Mouse (Mus musculus) kidney, embryonic 14.5 days (tissue): Measurements from ENCODE around the gene Olfr394. TPM values are rescaled to one million over a fixed set of nuclear protein-coding genes. Genes with fewer than 3 reads are reported as not detected.
"Not testable (repeated sequence)": the region's sequence is repeated elsewhere in the genome, so short reads cannot be mapped to it uniquely, and the experiment has no call there.

Experiments
- ATAC-seq: fragments of 200-750 bp; cut with Nextera tagmentation; 2 replicates; pipeline ENCODE4 v1.8.0; 2017; ENCODE audit warnings: moderate number of reproducible peaks, mild to moderate bottlenecking, moderate TSS enrichment, moderate library complexity; ENCODE audit not compliant: low FRiP score, low TSS enrichment
- H3K27ac ChIP-seq: fragments of 300-500 bp; sonication (generic); 2 replicates; pipeline ENCODE4 v1.5.1; 2014; ENCODE audit warnings: low read depth, mild to moderate bottlenecking, low read length, moderate library complexity, mixed read lengths
- H3K27me3 ChIP-seq: fragments of 300-500 bp; sonication (generic); 2 replicates; pipeline ENCODE4 v1.6.1; 2014; ENCODE audit warnings: mild to moderate bottlenecking, low read length; ENCODE audit not compliant: control insufficient read depth, insufficient read depth
- H3K36me3 ChIP-seq: fragments of 300-500 bp; sonication (generic); 2 replicates; pipeline ENCODE4 v1.6.1; 2014; ENCODE audit warnings: low read length, mixed read lengths; ENCODE audit not compliant: control insufficient read depth, insufficient read depth
- H3K4me1 ChIP-seq: fragments of 300-500 bp; sonication (generic); 2 replicates; pipeline ENCODE4 v1.6.1; 2014; ENCODE audit warnings: low read length, mixed read lengths; ENCODE audit not compliant: control insufficient read depth, insufficient read depth
- H3K4me2 ChIP-seq: fragments of 300-500 bp; sonication (generic); replicated peaks from 2 replicates; pipeline ENCODE4 v1.6.1; 2014; ENCODE audit warnings: low read depth, mild to moderate bottlenecking, low read length
- H3K4me3 ChIP-seq: fragments of 300-500 bp; sonication (generic); 2 replicates; pipeline ENCODE4 v1.5.1; 2014; ENCODE audit warnings: mild to moderate bottlenecking, low read length
- H3K9ac ChIP-seq: fragments of 300-500 bp; sonication (generic); 2 replicates; pipeline ENCODE4 v1.6.1; 2014; ENCODE audit warnings: low read depth, mild to moderate bottlenecking, low read length, moderate library complexity
- H3K9me3 ChIP-seq: fragments of 300-500 bp; sonication (generic); 2 replicates; pipeline ENCODE4 v1.6.1; 2016; ENCODE audit warnings: low read length; ENCODE audit not compliant: control insufficient read depth
- WGBS: fragments of 180-500 bp; shearing (Covaris S2); extraction: QIAGEN DNeasy Blood & Tissue Kit; methylation state at CpG from one replicate; pipeline ENCODE4 v1.1.7; 2014; 5-methylcytosine and 5-hydroxymethylcytosine counted together
- polyA plus RNA-seq: library from polyadenylated mRNA; unstranded; fragments of >200 nt; fragmentation: Nextera tagmentation; extraction: Ambion mirVana; gene quantifications from 2 replicates; pipeline ENCODE4 v1.2.1, GENCODE M21; 2014

The Olfr394 gene
- not detected in 2 replicates for polyA plus RNA-seq

- ATAC-seq, result no peak
- H3K27ac ChIP-seq, result no peak within 1 kb of the TSS
- no peaks in the 10 kb centered on the region for H3K36me3 ChIP-seq
- H3K9me3 ChIP-seq, result no peaks in the 10 kb centered on the region
- no peak within 1 kb of the TSS for H3K4me3 ChIP-seq
- 96% methylated on average over 1 of the region's 1 CpGs for WGBS
- H3K4me2 ChIP-seq, result no peak within 1 kb of the TSS
- H3K9ac ChIP-seq, result no peak within 1 kb of the TSS
- H3K4me1 ChIP-seq, result no peaks in the 10 kb centered on the region
- no peaks in the 10 kb centered on the region for H3K27me3 ChIP-seq
These were observed at the start of gene Olfr394 for GRCm38 (mm10) chr11:73890671-73891070. Gene Olfr394 (minus strand): TSS chr11:73890771.

GRCm38 (mm10) chr11:73936377-73936776, 45.8 kb upstream of the Olfr394 start, which contains the start of gene Olfr23:
Gene Olfr23 (plus strand): TSS chr11:73936677.
- no peak within 1 kb of the TSS for H3K4me3 ChIP-seq
- no peaks in the 10 kb centered on the region for H3K9me3 ChIP-seq
- no peaks in the 10 kb centered on the region for H3K36me3 ChIP-seq
- H3K4me2 ChIP-seq, result no peak within 1 kb of the TSS
- H3K4me1 ChIP-seq, result no peaks in the 10 kb centered on the region
- H3K27me3 ChIP-seq, result no peaks in the 10 kb centered on the region
- ATAC-seq, result no peak
- H3K27ac ChIP-seq, result no peak within 1 kb of the TSS
- H3K9ac ChIP-seq, result no peak within 1 kb of the TSS

GRCm38 (mm10) chr11:73909199-73909598, 18.6 kb upstream of the Olfr394 start, which contains the start of gene Olfr395:
Gene Olfr395 (minus strand): TSS chr11:73909299.
- H3K27ac ChIP-seq, H3K4me1 ChIP-seq, H3K27me3 ChIP-seq, ATAC-seq, H3K4me2 ChIP-seq, H3K4me3 ChIP-seq, H3K9me3 ChIP-seq, H3K9ac ChIP-seq, H3K36me3 ChIP-seq: not testable (repeated sequence)
- 80% methylated on average over 4 of the region's 4 CpGs for WGBS

GRCm38 (mm10) chr11:73851354-73851753, 39.2 kb downstream of the Olfr394 start, which contains the start of gene Olfr393:
Gene Olfr393 (minus strand): TSS chr11:73851454.
- no peak within 1 kb of the TSS for H3K4me3 ChIP-seq
- H3K27ac ChIP-seq, result no peak within 1 kb of the TSS
- H3K36me3 ChIP-seq, result no peaks in the 10 kb centered on the region
- no peak within 1 kb of the TSS for H3K4me2 ChIP-seq
- H3K4me1 ChIP-seq, result no peaks in the 10 kb centered on the region
- H3K27me3 ChIP-seq, result no peaks in the 10 kb centered on the region
- no peaks in the 10 kb centered on the region for H3K9me3 ChIP-seq
- no peak within 1 kb of the TSS for H3K9ac ChIP-seq
- no peak for ATAC-seq

Other genes starting within 250 kb of the Olfr394 start
- not detected in 2 replicates for gene Zfp735, start 202.0 kb downstream of the Olfr394 start, polyA plus RNA-seq
- not detected in 2 replicates for gene Olfr389, start 110.1 kb downstream of the Olfr394 start, polyA plus RNA-seq
- gene Olfr390, start 107.8 kb downstream of the Olfr394 start, polyA plus RNA-seq, result not detected in 2 replicates
- gene Olfr391-ps, start 87.7 kb downstream of the Olfr394 start, polyA plus RNA-seq, result not detected in 2 replicates
- gene Olfr392, start 73.7 kb downstream of the Olfr394 start, polyA plus RNA-seq, result not detected in 2 replicates
- not detected in 2 replicates for gene Olfr393, start 39.3 kb downstream of the Olfr394 start, polyA plus RNA-seq
- not detected in 2 replicates for gene Olfr395, start 18.5 kb upstream of the Olfr394 start, polyA plus RNA-seq
- gene Olfr23, start 45.9 kb upstream of the Olfr394 start, polyA plus RNA-seq, result not detected in 2 replicates
- not detected in 2 replicates for gene Olfr397, start 70.0 kb upstream of the Olfr394 start, polyA plus RNA-seq
- not detected in 2 replicates for gene Olfr398, start 99.6 kb upstream of the Olfr394 start, polyA plus RNA-seq
- not detected in 2 replicates for gene Olfr139, start 165.8 kb upstream of the Olfr394 start, polyA plus RNA-seq
- gene Olfr399, start 165.8 kb upstream of the Olfr394 start, polyA plus RNA-seq, result not detected in 2 replicates
- gene Zfp616, start 179.2 kb upstream of the Olfr394 start, polyA plus RNA-seq, result not detected in 2 replicates
- not detected in 2 replicates for gene Olfr401, start 222.9 kb upstream of the Olfr394 start, polyA plus RNA-seq